Mouse (Mus musculus) gastrocnemius, postnatal 4 days (tissue): ENCODE results near the gene Iqsec1. TPM values are rescaled to one million over a fixed set of nuclear protein-coding genes. Genes with fewer than 3 reads are reported as not detected.

Experiments
- DNase-seq, 2 experiments: peaks; one replicate each; pipeline ENCODE4 v3.0.0; 2021 to 2022; ENCODE audit warnings: low spot score in 2 of 2, mixed read lengths in 2 of 2
- total RNA-seq, 2 experiments: library from RNA; stranded (reverse); gene quantifications; 2 replicates each; pipeline ENCODE4 v1.2.3; 2021

Gene Iqsec1
- total RNA-seq, 2 experiments from 2014 or later = 84.0 to 106 TPM

DNA sequence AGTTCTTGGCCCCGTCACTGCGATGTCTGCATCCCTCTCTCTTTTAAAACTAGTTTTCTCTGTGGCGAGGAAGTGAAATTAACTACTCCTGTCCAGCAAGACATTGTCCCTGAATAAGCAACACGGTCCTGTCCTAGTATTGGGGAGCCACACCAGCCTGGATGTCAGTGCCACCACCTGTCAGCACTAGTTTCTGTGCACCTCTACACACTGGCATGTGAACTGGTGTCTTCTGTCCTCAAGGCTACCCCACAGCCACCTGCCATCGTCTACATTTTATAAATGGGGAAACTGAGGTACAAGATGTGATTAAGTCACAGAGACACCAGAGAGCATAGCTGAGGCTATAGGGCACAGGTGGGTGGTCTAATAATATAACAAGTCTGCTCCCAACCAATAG, 277.7 kb downstream of the Iqsec1 start:
- no peak for DNase-seq

- no peak for DNase-seq
Observed at GRCm38 (mm10) chr6:90709929-90710777, 278.3 kb downstream of the Iqsec1 start.

- DNase-seq = no peak
Observed at GRCm38 (mm10) chr6:90708061-90708618, 280.3 kb downstream of the Iqsec1 start.

DNA sequence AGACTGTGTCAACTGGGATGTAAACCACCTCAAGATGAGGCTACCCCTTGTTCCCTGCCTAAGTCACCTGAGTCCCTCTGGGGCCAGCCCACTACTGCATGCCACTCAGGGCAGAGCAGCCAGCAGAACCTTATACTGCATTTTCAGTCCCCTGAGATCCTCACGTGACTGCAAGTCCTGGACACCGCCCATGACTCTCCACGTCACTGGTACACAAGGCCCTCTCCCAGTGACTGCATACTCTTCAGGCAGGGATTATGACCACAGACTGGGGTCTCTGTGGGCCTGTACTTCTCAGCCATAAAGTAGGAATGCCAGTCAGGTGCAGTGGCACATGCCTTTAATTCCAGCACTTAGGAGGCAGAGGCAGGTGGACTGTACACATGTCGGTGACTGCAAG, 281.3 kb downstream of the Iqsec1 start:
- no peak for DNase-seq

DNA sequence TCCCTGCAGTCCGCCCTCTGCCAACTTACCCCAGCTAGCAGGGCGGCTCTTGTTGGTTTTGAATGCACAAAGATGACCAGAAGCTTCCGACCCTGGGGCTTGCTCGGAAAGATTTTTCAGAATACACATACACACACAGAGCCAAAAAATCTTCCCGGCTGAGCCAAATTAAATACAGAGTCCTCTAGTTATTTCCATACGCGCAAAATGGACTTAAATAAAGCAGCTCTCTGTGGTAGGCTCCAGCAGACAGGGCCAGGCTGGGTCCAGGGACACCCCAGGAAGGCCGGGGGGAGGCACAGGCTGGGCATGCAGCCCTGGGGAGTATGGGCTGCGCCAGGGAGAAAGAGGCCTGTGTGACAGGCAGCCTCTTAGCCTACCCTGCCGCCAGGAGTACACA, 282.0 kb downstream of the Iqsec1 start:
- DNase-seq = no peak

DNA sequence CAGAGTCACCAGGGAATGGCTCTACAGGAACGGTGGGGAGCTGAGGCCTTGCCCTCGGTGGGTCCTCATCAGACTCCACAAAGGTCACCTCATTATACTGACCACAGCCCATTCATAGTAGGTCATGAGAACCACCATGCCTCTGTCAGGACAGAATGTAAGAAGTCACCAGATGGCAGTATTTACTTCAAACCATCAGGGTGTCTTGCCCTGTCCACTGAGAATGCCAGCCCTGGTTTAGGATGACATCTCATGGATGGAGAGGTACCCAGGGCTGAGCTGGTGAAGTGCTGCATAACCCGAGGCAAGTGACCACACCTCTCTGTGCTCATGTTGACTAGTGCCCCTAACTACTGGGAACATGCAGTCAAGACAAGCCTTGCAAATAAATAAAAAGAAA, 282.7 kb downstream of the Iqsec1 start:
- no peak for DNase-seq

GRCm38 (mm10) chr6:90704705-90705344, 283.7 kb downstream of the Iqsec1 start:
- no peak for DNase-seq

DNA sequence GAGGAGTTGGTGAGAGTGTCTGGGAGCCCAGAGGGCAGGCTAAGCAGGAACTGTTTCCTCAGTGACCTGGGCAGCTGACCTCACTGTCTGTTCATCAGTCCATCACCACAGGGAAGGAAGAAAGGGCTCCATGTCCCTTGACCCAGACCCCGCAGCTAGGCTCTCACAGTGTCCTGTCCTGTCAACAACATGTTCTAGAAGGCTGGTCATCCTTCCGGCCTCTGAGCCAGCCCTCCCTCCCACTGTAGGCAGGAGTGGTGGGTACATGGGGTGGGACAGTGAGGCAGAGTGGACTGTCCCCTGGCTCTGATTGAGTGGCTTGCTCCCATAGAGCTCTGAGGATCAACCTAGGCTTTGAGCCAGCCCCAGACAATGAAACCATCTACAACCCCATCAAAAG, 284.7 kb downstream of the Iqsec1 start:
- no peak for DNase-seq

DNA sequence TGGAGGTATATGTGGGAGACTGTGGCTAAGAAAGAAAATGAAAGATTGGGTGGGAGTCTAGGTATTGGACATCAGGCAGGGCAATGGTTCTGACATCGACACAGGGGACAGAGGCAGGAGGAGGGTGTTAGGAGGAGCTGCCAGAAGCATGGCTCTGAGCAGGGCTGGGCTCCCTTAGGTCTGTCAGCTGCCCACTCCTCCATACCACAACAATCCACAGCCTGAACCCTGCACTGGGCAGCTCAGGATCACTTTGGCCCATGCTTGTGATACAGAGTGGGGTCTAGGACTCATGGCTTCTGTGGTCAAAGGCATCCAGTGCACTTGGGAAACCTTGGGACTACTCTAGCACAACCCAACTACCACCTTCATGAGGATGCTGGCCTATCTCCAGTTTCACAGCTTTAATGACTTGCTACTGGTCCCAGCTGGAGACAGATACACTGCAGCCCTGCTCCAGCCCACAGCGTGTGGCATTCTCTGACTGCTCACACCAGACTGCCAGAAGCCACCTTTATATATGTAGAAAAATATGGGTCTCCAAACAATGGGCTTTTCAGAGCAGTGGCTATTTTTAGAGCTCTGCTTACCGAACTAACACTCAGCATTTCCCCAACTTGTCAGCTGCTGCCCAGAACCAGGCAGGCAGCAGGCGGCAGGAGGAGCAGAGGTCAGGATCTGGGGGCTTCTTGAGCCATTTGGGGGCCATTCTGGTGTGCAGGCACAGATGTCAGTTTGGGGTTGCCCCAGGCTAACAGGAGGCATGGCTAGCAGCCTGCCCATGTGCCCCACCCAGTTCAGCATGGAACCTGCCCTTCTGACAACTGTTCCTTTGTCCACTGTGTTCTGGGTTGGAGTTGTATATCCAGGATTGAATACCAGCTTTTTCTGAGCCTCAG, 285.4 kb downstream of the Iqsec1 start:
- no peak for DNase-seq

- DNase-seq = no peak
Observed at GRCm38 (mm10) chr6:90702197-90702596, 286.3 kb downstream of the Iqsec1 start.

GRCm38 (mm10) chr6:90701391-90701790, 287.1 kb downstream of the Iqsec1 start:
- no peak for DNase-seq

- no peak for DNase-seq
Observed at GRCm38 (mm10) chr6:90700737-90701136, 287.7 kb downstream of the Iqsec1 start.

DNA sequence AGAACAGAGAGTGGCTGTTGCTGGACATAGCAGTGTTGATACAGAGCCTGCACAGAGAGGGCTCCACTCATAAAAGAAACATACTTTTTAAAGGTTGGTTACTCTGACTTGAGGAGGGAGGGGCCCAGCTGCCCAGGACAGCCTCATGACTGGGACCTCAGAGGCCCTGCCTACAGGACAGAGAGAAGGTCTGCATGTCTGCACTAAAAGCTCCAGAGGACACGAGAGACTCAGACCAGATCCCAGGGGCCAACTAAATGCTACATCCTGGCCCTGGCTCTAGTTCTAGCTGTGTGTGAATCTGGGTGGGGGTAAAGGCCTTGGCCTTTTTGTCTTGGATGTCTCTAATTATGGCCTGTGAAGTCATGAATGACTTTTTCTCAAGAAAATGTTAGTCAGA, 288.4 kb downstream of the Iqsec1 start:
- DNase-seq = no peak

DNA sequence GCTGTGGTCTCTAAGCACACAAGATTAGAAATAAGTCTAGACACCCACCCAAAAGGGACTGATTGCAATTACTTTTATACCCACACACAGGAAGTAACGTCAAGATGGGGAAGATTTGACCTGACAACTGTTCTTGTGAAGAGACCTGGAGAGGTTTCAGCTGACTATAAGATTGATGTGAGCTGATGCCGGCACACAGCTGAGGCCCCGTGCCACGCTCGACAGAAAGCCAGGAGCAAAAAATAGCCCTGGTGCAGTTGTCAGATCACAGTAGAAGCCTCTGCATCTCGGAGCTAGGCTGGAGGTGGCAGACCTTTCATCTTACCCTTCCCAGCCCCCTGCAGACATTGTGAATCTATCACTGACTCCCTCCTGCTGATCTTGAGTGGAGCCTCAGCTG, 289.6 kb downstream of the Iqsec1 start:
- no peak for DNase-seq

- DNase-seq = no peak
Observed at GRCm38 (mm10) chr6:90695754-90696153, 292.7 kb downstream of the Iqsec1 start.

GRCm38 (mm10) chr6:90692404-90692803, 296.1 kb downstream of the Iqsec1 start:
- DNase-seq = no peak

DNA sequence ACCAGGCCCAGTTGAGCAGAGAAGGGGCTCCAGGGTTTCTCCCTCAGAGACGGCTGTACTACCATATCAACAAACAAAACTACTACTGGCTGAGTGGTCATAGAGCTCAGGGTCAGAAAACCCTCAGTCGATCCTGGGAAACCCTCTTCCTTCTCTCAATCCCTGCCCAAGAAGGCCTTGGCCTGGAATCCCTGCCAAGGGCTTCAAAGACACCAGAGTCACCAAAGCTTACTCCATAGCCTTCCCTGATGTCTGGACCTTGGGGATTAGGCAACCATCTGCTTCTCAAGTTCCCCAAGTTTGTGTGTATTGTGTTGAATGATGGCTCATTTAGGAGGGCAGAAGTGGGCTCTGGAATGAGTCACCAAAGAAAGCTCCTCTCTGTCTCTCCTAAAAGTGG, 296.6 kb downstream of the Iqsec1 start:
- DNase-seq = no peak

GRCm38 (mm10) chr6:90689500-90689899, 299.0 kb downstream of the Iqsec1 start:
- DNase-seq = no peak

- DNase-seq = no peak
Observed at GRCm38 (mm10) chr6:90688742-90689141, 299.7 kb downstream of the Iqsec1 start.

DNA sequence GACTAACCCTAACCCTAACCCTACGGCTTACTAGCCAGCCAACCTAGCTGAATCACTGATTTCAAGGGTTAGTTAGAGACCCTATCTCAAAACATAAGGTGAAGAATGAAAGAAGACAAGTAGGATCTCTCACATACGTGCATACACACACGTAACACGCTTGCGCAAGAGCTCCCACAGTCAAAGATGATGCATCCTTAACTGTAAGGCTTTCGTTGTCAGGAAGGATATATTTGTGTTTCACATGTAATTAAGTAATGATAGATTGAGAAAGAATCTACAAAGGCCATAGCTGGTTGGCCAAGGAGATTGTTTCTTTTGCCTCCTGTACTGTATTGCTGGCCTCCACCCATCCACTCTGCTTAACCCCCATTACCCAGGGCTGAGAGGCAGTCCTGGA, 300.5 kb downstream of the Iqsec1 start:
- DNase-seq = no peak

- no peak for DNase-seq
Observed at GRCm38 (mm10) chr6:90686812-90687211, 301.7 kb downstream of the Iqsec1 start.
